Mouse (Mus musculus): ENCODE measurements at regions not wholly inside any gene's neighbourhood (a gene's known extent, or its start where the extent isn't known, plus 50 kb on each side); places are given as distances from the start of the nearest gene placed in this dataset.
"Not testable (repeated sequence)": the region's sequence is repeated elsewhere in the genome, so short reads cannot be mapped to it uniquely, and the experiment has no call there.

- no peak overlapping the region for H3K4me2 ChIP-seq
- H3K27me3 ChIP-seq, result no peaks in the 10 kb centered on the region
- no peak overlapping the region for H3K9ac ChIP-seq
- H3K4me1 ChIP-seq (replicated peaks), result no peaks in the 10 kb centered on the region
- H3K27ac ChIP-seq, result no peak overlapping the region
- no peak for ATAC-seq (ENCODE audit: low FRiP score)
- peaks cover 14% of the 10 kb centered on the region for H3K9me3 ChIP-seq
- no peak overlapping the region for H3K4me3 ChIP-seq
- 90% methylated on average over 2 of the region's 2 CpGs for WGBS
- no peaks in the 10 kb centered on the region for H3K36me3 ChIP-seq
These were observed 925.1 kb downstream of the Adam6a start for GRCm38 (mm10) chr12:114468857-114469256.

- H3K9me3 ChIP-seq, result peaks cover 24% of the 10 kb centered on the region; the same call in 1 of the 2 replicates
- not testable (repeated sequence) for H3K9ac ChIP-seq; H3K27ac ChIP-seq; H3K4me1 ChIP-seq (replicated peaks); H3K27me3 ChIP-seq; H3K4me3 ChIP-seq; ATAC-seq (ENCODE audit: low FRiP score); H3K36me3 ChIP-seq; H3K4me2 ChIP-seq
These were observed 929.0 kb downstream of the Adam6a start for GRCm38 (mm10) chr12:114472678-114473077.

- Histone ChIP-seq H3K4me1 (replicated peaks) (no peaks in the 10 kb centered on the region), H3K9ac (no peak overlapping the region), H3K4me3 (no peak overlapping the region), H3K27ac (no peak overlapping the region), H3K36me3 (no peaks in the 10 kb centered on the region), H3K27me3 (no peaks in the 10 kb centered on the region), H3K4me2 (no peak overlapping the region), H3K9me3 (peaks cover 32% of the 10 kb centered on the region)
- 85% methylated on average over 3 of the region's 3 CpGs for WGBS
- ATAC-seq (ENCODE audit: low FRiP score), result no peak
These were observed 935.0 kb downstream of the Adam6a start for GRCm38 (mm10) chr12:114478741-114479140.

GRCm38 (mm10) chr12:114493500-114494031, 949.9 kb downstream of the Adam6a start:
- H3K4me1 ChIP-seq (replicated peaks); H3K9ac ChIP-seq; H3K27me3 ChIP-seq; H3K4me3 ChIP-seq; ATAC-seq (ENCODE audit: low FRiP score); H3K36me3 ChIP-seq; H3K4me2 ChIP-seq; H3K27ac ChIP-seq: not testable (repeated sequence)
- WGBS, result 71% methylated on average over 2 of the region's 2 CpGs
- peaks cover 13% of the 10 kb centered on the region for H3K9me3 ChIP-seq

GRCm38 (mm10) chr12:114495741-114496140, 952.0 kb downstream of the Adam6a start:
- H3K9me3 ChIP-seq, result peaks cover 18% of the 10 kb centered on the region
- 40% methylated on average over 2 of the region's 2 CpGs for WGBS
- no peaks in the 10 kb centered on the region for H3K36me3 ChIP-seq
- no peaks in the 10 kb centered on the region for H3K27me3 ChIP-seq
- no peak overlapping the region for H3K4me2 ChIP-seq
- H3K9ac ChIP-seq, result no peak overlapping the region
- no peaks in the 10 kb centered on the region for H3K4me1 ChIP-seq (replicated peaks)
- ATAC-seq (ENCODE audit: low FRiP score), result no peak
- H3K27ac ChIP-seq, result no peak overlapping the region
- no peak overlapping the region for H3K4me3 ChIP-seq

- Histone ChIP-seq H3K27me3 (no peaks in the 10 kb centered on the region), H3K4me2 (no peak overlapping the region), H3K9ac (no peak overlapping the region), H3K4me3 (no peak overlapping the region), H3K36me3 (no peaks in the 10 kb centered on the region), H3K9me3 (peaks cover 16% of the 10 kb centered on the region; the same call in 1 of the 2 replicates), H3K27ac (no peak overlapping the region), H3K4me1 (replicated peaks) (no peaks in the 10 kb centered on the region)
- 81% methylated on average over 2 of the region's 2 CpGs for WGBS
- ATAC-seq (ENCODE audit: low FRiP score), result no peak
These were observed 969.4 kb downstream of the Adam6a start for GRCm38 (mm10) chr12:114513143-114513542.

GRCm38 (mm10) chr12:114542094-114542493, 998.4 kb downstream of the Adam6a start:
- not testable (repeated sequence) for H3K27ac ChIP-seq; H3K36me3 ChIP-seq; H3K4me2 ChIP-seq; H3K9ac ChIP-seq; H3K4me1 ChIP-seq (replicated peaks); ATAC-seq (ENCODE audit: low FRiP score); H3K27me3 ChIP-seq; H3K4me3 ChIP-seq
- WGBS, result 48% methylated on average over 1 of the region's 1 CpGs
- H3K9me3 ChIP-seq, result peaks cover 13% of the 10 kb centered on the region

- not testable (repeated sequence) for H3K36me3 ChIP-seq; H3K27ac ChIP-seq; H3K9ac ChIP-seq; H3K27me3 ChIP-seq; H3K4me3 ChIP-seq; ATAC-seq (ENCODE audit: low FRiP score); H3K4me1 ChIP-seq (replicated peaks); H3K4me2 ChIP-seq
- H3K9me3 ChIP-seq, result peaks cover 33% of the 10 kb centered on the region
- 45% methylated on average over 1 of the region's 1 CpGs for WGBS
These were observed 1001.2 kb downstream of the Adam6a start for GRCm38 (mm10) chr12:114544931-114545330.

GRCm38 (mm10) chr12:114562440-114562839, 1018.7 kb downstream of the Adam6a start:
- Histone ChIP-seq H3K27ac (no peak overlapping the region), H3K9me3 (peaks cover 48% of the 10 kb centered on the region), H3K27me3 (no peaks in the 10 kb centered on the region), H3K4me3 (no peak overlapping the region), H3K4me2 (no peak overlapping the region), H3K36me3 (no peaks in the 10 kb centered on the region), H3K4me1 (replicated peaks) (no peaks in the 10 kb centered on the region), H3K9ac (no peak overlapping the region)
- no peak for ATAC-seq (ENCODE audit: low FRiP score)
- 73% methylated on average over 1 of the region's 1 CpGs for WGBS

- Histone ChIP-seq H3K27me3 (no peaks in the 10 kb centered on the region), H3K36me3 (no peaks in the 10 kb centered on the region), H3K9ac (no peak overlapping the region), H3K4me3 (no peak overlapping the region), H3K9me3 (peaks cover 48% of the 10 kb centered on the region), H3K4me1 (replicated peaks) (no peaks in the 10 kb centered on the region), H3K27ac (no peak overlapping the region), H3K4me2 (no peak overlapping the region)
- WGBS, result 63% methylated on average over 5 of the region's 5 CpGs
- ATAC-seq (ENCODE audit: low FRiP score), result no peak
These were observed 1019.3 kb downstream of the Adam6a start for GRCm38 (mm10) chr12:114562978-114563377.

GRCm38 (mm10) chr12:114563683-114564082, 1020.0 kb downstream of the Adam6a start:
- Histone ChIP-seq H3K36me3 (no peaks in the 10 kb centered on the region), H3K27me3 (no peaks in the 10 kb centered on the region), H3K4me3 (no peak overlapping the region), H3K9ac (no peak overlapping the region), H3K4me2 (no peak overlapping the region), H3K4me1 (replicated peaks) (no peaks in the 10 kb centered on the region), H3K27ac (no peak overlapping the region), H3K9me3 (peaks cover 45% of the 10 kb centered on the region)
- ATAC-seq (ENCODE audit: low FRiP score), result no peak
- WGBS, result 56% methylated on average over 1 of the region's 1 CpGs

GRCm38 (mm10) chr12:114564329-114564728, 1020.6 kb downstream of the Adam6a start:
- H3K4me3 ChIP-seq, result no peak overlapping the region
- H3K4me2 ChIP-seq, result no peak overlapping the region
- no peak for ATAC-seq (ENCODE audit: low FRiP score)
- no peaks in the 10 kb centered on the region for H3K36me3 ChIP-seq
- H3K9me3 ChIP-seq, result peaks cover 45% of the 10 kb centered on the region
- 83% methylated on average over 2 of the region's 2 CpGs for WGBS
- no peak overlapping the region for H3K9ac ChIP-seq
- H3K27ac ChIP-seq, result no peak overlapping the region
- no peaks in the 10 kb centered on the region for H3K4me1 ChIP-seq (replicated peaks)
- H3K27me3 ChIP-seq, result no peaks in the 10 kb centered on the region

GRCm38 (mm10) chr12:114583371-114583770, 1039.7 kb downstream of the Adam6a start:
- no peak overlapping the region for H3K9ac ChIP-seq
- WGBS, result 89% methylated on average over 1 of the region's 1 CpGs
- no peaks in the 10 kb centered on the region for H3K4me1 ChIP-seq (replicated peaks)
- no peak overlapping the region for H3K27ac ChIP-seq
- no peaks in the 10 kb centered on the region for H3K27me3 ChIP-seq
- peaks cover 33% of the 10 kb centered on the region for H3K9me3 ChIP-seq
- no peak for ATAC-seq (ENCODE audit: low FRiP score)
- no peak overlapping the region for H3K4me2 ChIP-seq
- no peaks in the 10 kb centered on the region for H3K36me3 ChIP-seq
- no peak overlapping the region for H3K4me3 ChIP-seq
